Mouse (Mus musculus) thymus, adult 2 months (tissue): ENCODE measurements around the gene Plxna3. TPM values are rescaled to one million over a fixed set of nuclear protein-coding genes. Genes with fewer than 3 reads are reported as not detected.

Experiments
- DNase-seq: peaks from one replicate; pipeline ENCODE4 v3.0.0; 2021
- H3K27ac ChIP-seq: fragments of 200-500 bp; 2 replicates; pipeline ENCODE4 v1.5.1; 2012; ENCODE audit warnings: low read length, control low read depth; ENCODE audit not compliant: control insufficient read depth, insufficient read depth
- H3K27me3 ChIP-seq: fragments of 200-500 bp; 2 replicates; pipeline ENCODE4 v1.6.1; 2012; ENCODE audit warnings: mild to moderate bottlenecking, low read length, moderate library complexity, mixed read lengths; ENCODE audit not compliant: control insufficient read depth, insufficient read depth
- H3K36me3 ChIP-seq: fragments of 200-500 bp; 2 replicates; pipeline ENCODE4 v1.6.1; 2012; ENCODE audit warnings: mild to moderate bottlenecking, low read length, moderate library complexity; ENCODE audit not compliant: control insufficient read depth, insufficient read depth
- H3K4me1 ChIP-seq: fragments of 200-500 bp; replicated peaks from 2 replicates; pipeline ENCODE4 v1.6.1; 2012; ENCODE audit warnings: low read length; ENCODE audit not compliant: control insufficient read depth, insufficient read depth
- H3K4me3 ChIP-seq: fragments of 200-500 bp; 2 replicates; pipeline ENCODE4 v1.5.1; 2012; ENCODE audit warnings: mild to moderate bottlenecking, low read length, control low read depth, moderate library complexity; ENCODE audit not compliant: control insufficient read depth, insufficient read depth
- CTCF ChIP-seq: fragments of 200-500 bp; IDR thresholded peaks from 2 replicates; pipeline ENCODE4 v1.5.1; 2012; ENCODE audit warnings: mild to moderate bottlenecking, control low read depth, low read length, moderate library complexity, borderline replicate concordance; ENCODE audit not compliant: control insufficient read depth, poor library complexity, insufficient read depth; ENCODE audit errors: extremely low read depth
- POLR2A ChIP-seq: fragments of 200-500 bp; IDR thresholded peaks from 2 replicates; pipeline ENCODE4 v1.6.1; 2012; ENCODE audit warnings: mild to moderate bottlenecking, low read length, control low read depth, moderate library complexity; ENCODE audit not compliant: control insufficient read depth, poor library complexity, insufficient read depth; ENCODE audit errors: extremely low read depth
- WGBS: fragments of 180-500 bp; shearing (Covaris S2); methylation state at CpG from one replicate; pipeline ENCODE4 v1.1.7; 2018; 5-methylcytosine and 5-hydroxymethylcytosine counted together
- polyA plus RNA-seq: library from polyadenylated mRNA; depleted of rRNA; stranded (reverse); fragments of >200 nt; gene quantifications from 2 replicates; pipeline ENCODE4 v1.2.3, GENCODE M21; 2012; rRNA removed

Gene Plxna3
- polyA plus RNA-seq: 15.4 and 17.6 TPM in 2 replicates

GRCm38 (mm10) chrX:74328725-74329161, at the start of gene Plxna3:
Plxna3 (plus strand) TSS chrX:74329066.
- peak; percentile 40 for DNase-seq
- Histone ChIP-seq H3K4me1 (peaks cover 8% of the 10 kb centered on the region), H3K4me3 (peak within 1 kb of the TSS; percentile 49), H3K27me3 (no peaks in the 10 kb centered on the region), H3K27ac (no peak within 1 kb of the TSS), H3K36me3 (no peaks in the 10 kb centered on the region)
- TF ChIP-seq CTCF (no peak), POLR2A (no peak)
- WGBS: 1% methylated on average over 24 of the region's 30 CpGs

- Histone ChIP-seq H3K27me3 (no peaks in the 10 kb centered on the region), H3K27ac (peak overlapping the region; percentile 93), H3K36me3 (no peaks in the 10 kb centered on the region), H3K4me1 (peaks cover 10% of the 10 kb centered on the region), H3K4me3 (peak overlapping the region; percentile 97)
- 0% methylated on average over 14 of the region's 14 CpGs for WGBS
- no peak for TF ChIP-seq CTCF
- no peak for TF ChIP-seq POLR2A
- no peak for DNase-seq
Observed at GRCm38 (mm10) chrX:74281041-74281731, 47.7 kb upstream of the Plxna3 start.

GRCm38 (mm10) chrX:74281732-74282394, 47.0 kb upstream of the Plxna3 start, which contains the start of the genes Taz and Dnase1l1:
Taz (plus strand) TSS chrX:74281912.
Dnase1l1 (minus strand) TSS chrX:74282337.
- 1% methylated on average over 16 of the region's 16 CpGs for WGBS
- Histone ChIP-seq H3K36me3 (no peaks in the 10 kb centered on the region), H3K27ac (peak within 1 kb of the TSS; percentile 93), H3K4me1 (peaks cover 10% of the 10 kb centered on the region), H3K27me3 (no peaks in the 10 kb centered on the region), H3K4me3 (peak within 1 kb of the TSS; percentile 97)
- TF ChIP-seq POLR2A: no peak
- no peak for TF ChIP-seq CTCF
- peak; percentile 43 for DNase-seq

GRCm38 (mm10) chrX:74282395-74283091, 46.3 kb upstream of the Plxna3 start:
- WGBS: 0% methylated on average over 39 of the region's 39 CpGs
- no peaks in the 10 kb centered on the region for H3K27me3 ChIP-seq
- H3K4me3 ChIP-seq: peak overlapping the region; percentile 97
- H3K36me3 ChIP-seq: no peaks in the 10 kb centered on the region
- peaks cover 10% of the 10 kb centered on the region for H3K4me1 ChIP-seq
- TF ChIP-seq CTCF: no peak
- TF ChIP-seq POLR2A: peak; percentile 69; the same call in 1 of the 2 replicates
- DNase-seq: peak; percentile 86
- H3K27ac ChIP-seq: peak overlapping the region; percentile 93

- H3K36me3 ChIP-seq: no peaks in the 10 kb centered on the region
- 2% methylated on average over 5 of the region's 5 CpGs for WGBS
- no peak for DNase-seq
Observed at GRCm38 (mm10) chrX:74283092-74283437, 45.8 kb upstream of the Plxna3 start.

GRCm38 (mm10) chrX:74293431-74293830, 35.4 kb upstream of the Plxna3 start:
- no peaks in the 10 kb centered on the region for H3K27me3 ChIP-seq
- no peak overlapping the region for H3K4me3 ChIP-seq
- H3K27ac ChIP-seq: no peak overlapping the region
- no peaks in the 10 kb centered on the region for H3K4me1 ChIP-seq
- WGBS: 89% methylated on average over 4 of the region's 4 CpGs
- no peak for TF ChIP-seq CTCF
- no peak for TF ChIP-seq POLR2A
- DNase-seq: no peak
- no peaks in the 10 kb centered on the region for H3K36me3 ChIP-seq

More at GRCm38 (mm10) chrX:74283092-74283437, 45.8 kb upstream of the Plxna3 start:
- no peaks in the 10 kb centered on the region for H3K27me3 ChIP-seq
- TF ChIP-seq CTCF: no peak
- no peak for TF ChIP-seq POLR2A
- H3K4me3 ChIP-seq: peak overlapping the region; percentile 97
- peaks cover 10% of the 10 kb centered on the region for H3K4me1 ChIP-seq
- H3K27ac ChIP-seq: no peak overlapping the region; the same call in 1 of the 2 replicates
